Mouse (Mus musculus) thymus, adult 2 months (tissue): ENCODE measurements around the gene 9430097D07Rik. TPM values are rescaled to one million over a fixed set of nuclear protein-coding genes. Genes with fewer than 3 reads are reported as not detected.
A peak's percentile ranks its signal among the peaks of the same experiment; 100 is the strongest.

Experiments used
- DNase-seq: peaks from one replicate; pipeline ENCODE4 v3.0.0; 2021
- H3K27ac ChIP-seq: fragments of 200-500 bp; 2 replicates; pipeline ENCODE4 v1.5.1; 2012; ENCODE audit warnings: low read length, control low read depth; ENCODE audit not compliant: control insufficient read depth, insufficient read depth
- H3K27me3 ChIP-seq: fragments of 200-500 bp; 2 replicates; pipeline ENCODE4 v1.6.1; 2012; ENCODE audit warnings: mild to moderate bottlenecking, low read length, moderate library complexity, mixed read lengths; ENCODE audit not compliant: control insufficient read depth, insufficient read depth
- H3K36me3 ChIP-seq: fragments of 200-500 bp; 2 replicates; pipeline ENCODE4 v1.6.1; 2012; ENCODE audit warnings: mild to moderate bottlenecking, low read length, moderate library complexity; ENCODE audit not compliant: control insufficient read depth, insufficient read depth
- H3K4me1 ChIP-seq: fragments of 200-500 bp; replicated peaks from 2 replicates; pipeline ENCODE4 v1.6.1; 2012; ENCODE audit warnings: low read length; ENCODE audit not compliant: control insufficient read depth, insufficient read depth
- H3K4me3 ChIP-seq: fragments of 200-500 bp; 2 replicates; pipeline ENCODE4 v1.5.1; 2012; ENCODE audit warnings: mild to moderate bottlenecking, low read length, control low read depth, moderate library complexity; ENCODE audit not compliant: control insufficient read depth, insufficient read depth
- CTCF ChIP-seq: fragments of 200-500 bp; IDR thresholded peaks from 2 replicates; pipeline ENCODE4 v1.5.1; 2012; ENCODE audit warnings: mild to moderate bottlenecking, control low read depth, low read length, moderate library complexity, borderline replicate concordance; ENCODE audit not compliant: control insufficient read depth, poor library complexity, insufficient read depth; ENCODE audit errors: extremely low read depth
- POLR2A ChIP-seq: fragments of 200-500 bp; IDR thresholded peaks from 2 replicates; pipeline ENCODE4 v1.6.1; 2012; ENCODE audit warnings: mild to moderate bottlenecking, low read length, control low read depth, moderate library complexity; ENCODE audit not compliant: control insufficient read depth, poor library complexity, insufficient read depth; ENCODE audit errors: extremely low read depth
- WGBS: fragments of 180-500 bp; shearing (Covaris S2); methylation state at CpG from one replicate; pipeline ENCODE4 v1.1.7; 2018; 5-methylcytosine and 5-hydroxymethylcytosine counted together
- polyA plus RNA-seq: library from polyadenylated mRNA; depleted of rRNA; stranded (reverse); fragments of >200 nt; gene quantifications from 2 replicates; pipeline ENCODE4 v1.2.3, GENCODE M21; 2012

Gene 9430097D07Rik
- polyA plus RNA-seq, 1 experiment, result not detected

- WGBS, result 50% methylated on average over 28 of the region's 30 CpGs
- TF ChIP-seq POLR2A, result no peak
- no peak for TF ChIP-seq CTCF
- Histone ChIP-seq H3K27me3 (no peaks in the 10 kb centered on the region), H3K4me1 (peaks cover 11% of the 10 kb centered on the region), H3K36me3 (no peaks in the 10 kb centered on the region), H3K27ac (no peak overlapping the region), H3K4me3 (no peak overlapping the region)
- DNase-seq, result no peak
Observed at GRCm38 (mm10) chr2:32578146-32579046, 2.9 kb upstream of the 9430097D07Rik start.

- Histone ChIP-seq H3K27me3 (no peaks in the 10 kb centered on the region), H3K36me3 (no peaks in the 10 kb centered on the region), H3K4me3 (no peak overlapping the region), H3K27ac (no peak overlapping the region), H3K4me1 (peaks cover 11% of the 10 kb centered on the region)
- no peak for DNase-seq
- WGBS, result 90% methylated on average over 9 of the region's 9 CpGs
- no peak for TF ChIP-seq CTCF
- TF ChIP-seq POLR2A, result no peak
Observed at GRCm38 (mm10) chr2:32576532-32576931, 1.0 kb upstream of the 9430097D07Rik start.

- DNase-seq, result peak; percentile 72
- WGBS, result 7% methylated on average over 26 of the region's 26 CpGs
- 0 out of 2 replicates have a peak, but pooled peaks have one; percentile 43 for TF ChIP-seq CTCF
- no peak for TF ChIP-seq POLR2A
- Histone ChIP-seq H3K27ac (no peak overlapping the region), H3K4me1 (peaks cover 16% of the 10 kb centered on the region), H3K4me3 (0 out of 2 replicates have a peak overlapping the region, but pooled peaks have one; percentile 12), H3K27me3 (no peaks in the 10 kb centered on the region), H3K36me3 (no peaks in the 10 kb centered on the region)
Observed at GRCm38 (mm10) chr2:32574901-32575585, 441 bp downstream of the 9430097D07Rik start.

GRCm38 (mm10) chr2:32574497-32574896, 987 bp downstream of the 9430097D07Rik start, which contains the start of gene Pip5kl1:
Pip5kl1 (plus strand) TSS chr2:32574797.
- H3K4me3 ChIP-seq, result 0 out of 2 replicates have a peak within 1 kb of the TSS, but pooled peaks have one; percentile 12
- WGBS, result 88% methylated on average over 6 of the region's 6 CpGs
- TF ChIP-seq CTCF (no peak), POLR2A (no peak)
- peaks cover 16% of the 10 kb centered on the region for H3K4me1 ChIP-seq
- no peak within 1 kb of the TSS for H3K27ac ChIP-seq
- no peaks in the 10 kb centered on the region for H3K27me3 ChIP-seq
- no peak for DNase-seq
- no peaks in the 10 kb centered on the region for H3K36me3 ChIP-seq

- no peak overlapping the region for H3K4me3 ChIP-seq
- no peak for TF ChIP-seq POLR2A
- TF ChIP-seq CTCF, result no peak
- peaks cover 16% of the 10 kb centered on the region for H3K4me1 ChIP-seq
- WGBS, result 95% methylated on average over 11 of the region's 11 CpGs
- no peak overlapping the region for H3K27ac ChIP-seq
- no peaks in the 10 kb centered on the region for H3K27me3 ChIP-seq
- DNase-seq, result no peak
- H3K36me3 ChIP-seq, result no peaks in the 10 kb centered on the region
Observed at GRCm38 (mm10) chr2:32572196-32572595, 3.3 kb downstream of the 9430097D07Rik start.

- H3K27ac ChIP-seq, result peak within 1 kb of the TSS; percentile 33; the same call in 1 of the 2 replicates
- TF ChIP-seq CTCF (no peak), POLR2A (peak; percentile 76)
- under 1% methylated on average over 36 of the region's 36 CpGs for WGBS
- H3K4me1 ChIP-seq, result peaks cover 16% of the 10 kb centered on the region
- H3K27me3 ChIP-seq, result no peaks in the 10 kb centered on the region
- peak within 1 kb of the TSS; percentile 94 for H3K4me3 ChIP-seq
- DNase-seq, result peak; percentile 92
- H3K36me3 ChIP-seq, result 0 out of 2 replicates have a peak, but pooled peaks cover 7% of the 10 kb centered on the region
Observed at GRCm38 (mm10) chr2:32570698-32571494, 4.6 kb downstream of the 9430097D07Rik start, which contains the start of gene Dpm2. Dpm2 (plus strand) TSS chr2:32570858.
